Mouse (Mus musculus): Measurements from ENCODE around the gene Ly6g5b.

DNA sequence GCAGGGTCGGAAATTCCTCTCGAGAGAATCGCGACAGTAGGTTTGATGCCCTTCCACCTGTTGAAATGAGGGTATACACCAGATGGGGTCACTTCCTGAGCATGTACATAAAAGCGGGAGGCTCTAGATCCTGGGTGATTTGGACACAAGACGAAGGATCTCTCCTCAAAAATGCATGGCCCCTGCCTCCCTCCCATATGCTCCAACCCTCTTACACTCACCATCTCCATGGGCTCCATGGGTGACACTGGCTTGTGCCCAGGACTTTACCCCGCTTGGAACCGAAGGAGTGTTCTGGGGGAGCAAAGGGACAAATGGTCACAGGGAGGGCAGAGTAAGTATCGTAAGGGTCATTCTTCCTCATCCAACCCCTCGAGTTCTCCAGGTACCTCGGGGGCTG, 46.2 kb upstream of the Ly6g5b start:
- TF ChIP-seq CTCF (IDR thresholded peaks at IDR 0.05; ENCODE audit: low read depth, low read length) = no peak
- TF ChIP-seq POLR2A (IDR thresholded peaks at IDR 0.05; ENCODE audit: extremely low read depth, insufficient read depth, low read length) = no peak

All from liver, adult 2 months (tissue).